Mouse (Mus musculus) myocyte (in vitro differentiated cells): ENCODE measurements around the gene Hipk3.

Experiments
- CEBPB ChIP-seq: IDR thresholded peaks from 2 replicates; pipeline ENCODE4 v1.6.1; 2011; ENCODE audit warnings: mild to moderate bottlenecking, moderate library complexity; ENCODE audit not compliant: poor library complexity, insufficient read depth, severe bottlenecking
- E2F4 ChIP-seq: IDR thresholded peaks from one replicate; pipeline ENCODE4 v1.6.1; 2011; ENCODE audit warnings: mild to moderate bottlenecking, control low read depth, moderate library complexity; ENCODE audit not compliant: insufficient read depth
- MAX ChIP-seq: IDR thresholded peaks from one replicate; pipeline ENCODE4 v1.6.1; 2011; ENCODE audit warnings: low read depth, mild to moderate bottlenecking, control low read depth
- MYOG ChIP-seq, 3 experiments: IDR thresholded peaks; one replicate each; pipeline ENCODE4 v1.6.1; 2011; ENCODE audit warnings: control low read depth in 2 of 3, low read depth in 2 of 3, mild to moderate bottlenecking in 2 of 3; ENCODE audit not compliant: insufficient read length in 2 of 3, control insufficient read depth in 1 of 3, insufficient read depth in 1 of 3
- POLR2A ChIP-seq: IDR thresholded peaks from one replicate; pipeline ENCODE4 v1.6.1; 2011; ENCODE audit warnings: low read depth, mild to moderate bottlenecking, control low read depth, moderate library complexity; ENCODE audit not compliant: insufficient read length
- POLR2AphosphoS2 ChIP-seq: IDR thresholded peaks from one replicate; pipeline ENCODE4 v1.6.1; 2011; ENCODE audit warnings: low read depth, control low read depth; ENCODE audit not compliant: insufficient read length
- REST ChIP-seq: IDR thresholded peaks from one replicate; pipeline ENCODE4 v1.6.1; 2011; ENCODE audit warnings: mild to moderate bottlenecking, control low read depth, moderate library complexity; ENCODE audit not compliant: insufficient read depth, insufficient read length
- SRF ChIP-seq: IDR thresholded peaks from one replicate; pipeline ENCODE4 v1.6.1; 2011; ENCODE audit warnings: low read depth; ENCODE audit not compliant: control insufficient read depth, insufficient read length
- TCF12 ChIP-seq: IDR thresholded peaks from one replicate; pipeline ENCODE4 v1.6.1; 2011; ENCODE audit warnings: mild to moderate bottlenecking, control low read depth; ENCODE audit not compliant: poor library complexity, insufficient read depth, severe bottlenecking
- TCF3 ChIP-seq: IDR thresholded peaks from one replicate; pipeline ENCODE4 v1.6.1; 2011; ENCODE audit warnings: low read depth, control low read depth; ENCODE audit not compliant: insufficient read length
- USF1 ChIP-seq: IDR thresholded peaks from one replicate; pipeline ENCODE4 v1.6.1; 2011; ENCODE audit warnings: low read depth, mild to moderate bottlenecking, control low read depth, moderate library complexity

DNA sequence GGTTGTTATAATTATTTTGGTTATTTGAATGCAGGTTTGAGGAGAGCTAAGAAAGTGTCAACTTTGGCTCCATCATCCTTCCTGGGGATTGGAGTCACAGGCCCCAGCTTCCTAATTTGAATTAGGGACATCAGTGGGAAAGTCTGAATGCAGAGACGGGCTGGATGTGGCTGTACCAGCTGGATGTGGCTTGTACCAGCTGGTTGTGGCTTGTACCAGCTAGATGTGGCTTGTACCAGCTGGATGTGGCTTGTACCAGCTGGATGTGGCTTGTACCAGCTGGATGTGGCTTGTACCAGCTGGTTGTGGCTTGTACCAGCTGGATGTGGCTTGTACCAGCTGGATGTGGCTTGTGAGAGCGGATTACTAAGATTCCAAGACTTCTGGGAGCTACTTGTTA is 74.8 kb downstream of the Hipk3 start:
- no peak for TF ChIP-seq POLR2A
- peak; percentile 93 to 99 (median 97) for TF ChIP-seq MYOG (IDR thresholded peaks at IDR 0.05; ENCODE audit: control insufficient read depth in 1 of 3, insufficient read depth in 1 of 3, insufficient read length in 2 of 3, low read depth in 2 of 3)
- TF ChIP-seq MAX: no peak
- TF ChIP-seq USF1: no peak
- peak; percentile 95 for TF ChIP-seq TCF3
- TF ChIP-seq SRF: no peak
- TF ChIP-seq TCF12: peak; percentile 93
- no peak for TF ChIP-seq REST
- TF ChIP-seq POLR2AphosphoS2: no peak
- no peak for TF ChIP-seq E2F4
- no peak for TF ChIP-seq CEBPB
